11 mouse cellular contexts compared by ENCODE assay signal in genomic region chr2:164835164-164835563, GRCm38 (mm10). TPM values are rescaled to one million over a fixed set of nuclear protein-coding genes. Genes with fewer than 3 reads are reported as not detected.
DNase-seq lines count a peak whose midpoint lies in the region; ATAC-seq and TF ChIP-seq lines count a peak whose summit lies in the region.
"Had no signal": no experiment of that assay in that cellular context is flagged by ENCODE, and none has a peak within 500 bp of the region (broad histone marks: within the 10 kb centered on the region; RNA-seq: fewer than 3 reads in every experiment).

No protein-coding gene starts in this region.

- H3K36me3 ChIP-seq in lung, embryonic 14.5 days (ENCODE audit: insufficient read depth): peaks cover 45% of the 10 kb centered on the region
- peaks cover 20% of the 10 kb centered on the region for H3K36me3 ChIP-seq in lung, postnatal 0 days (ENCODE audit: insufficient read depth, low read length)
- H3K36me3 ChIP-seq in intestine, embryonic 15.5 days: peaks cover 24% of the 10 kb centered on the region
- peaks cover 26% of the 10 kb centered on the region for H3K36me3 ChIP-seq in midbrain, postnatal 0 days (ENCODE audit: insufficient read depth, low read length)
- H3K36me3 ChIP-seq in thymus, adult 2 months (ENCODE audit: control insufficient read depth, insufficient read depth, low read length): peaks cover 21% of the 10 kb centered on the region

- no peak for DNase-seq in gastrocnemius, adult 2 months
- DNase-seq in gastrocnemius, postnatal 14 days: no peak
- no peak for DNase-seq in lung, embryonic 14.5 days
- no peak for DNase-seq in lung, postnatal 0 days (ENCODE audit: low spot score)
- DNase-seq in midbrain, postnatal 0 days (ENCODE audit: low spot score): no peak
- DNase-seq in thymus, adult 2 months: no peak

- no peaks in the 10 kb centered on the region for H3K9me3 ChIP-seq in lung, embryonic 14.5 days (ENCODE audit: low read depth, low read length)
- no peaks in the 10 kb centered on the region for H3K9me3 ChIP-seq in lung, postnatal 0 days (ENCODE audit: low read length)
- H3K9me3 ChIP-seq in intestine, embryonic 15.5 days: no peaks in the 10 kb centered on the region
- no peaks in the 10 kb centered on the region for H3K9me3 ChIP-seq in midbrain, postnatal 0 days (ENCODE audit: low read length)

- TF ChIP-seq CTCF in gastrocnemius, adult 2 months (IDR thresholded peaks at IDR 0.05): no peak
- TF ChIP-seq CTCF in lung, embryonic 14.5 days (IDR thresholded peaks at IDR 0.05; ENCODE audit: low read depth): no peak
- TF ChIP-seq CTCF in lung, postnatal 0 days (IDR thresholded peaks at IDR 0.05): no peak
- no peak for TF ChIP-seq CTCF in midbrain, postnatal 0 days (IDR thresholded peaks at IDR 0.05)
- TF ChIP-seq CTCF in thymus, adult 2 months (IDR thresholded peaks at IDR 0.05; ENCODE audit: borderline replicate concordance, control insufficient read depth, extremely low read depth, insufficient read depth, low read length, poor library complexity): no peak

- intact Hi-C loops in gastrocnemius, adult 2 months (cut with DNase I): no loop called here
- intact Hi-C loops in gastrocnemius, postnatal 14 days (cut with DNase I; ENCODE audit: low total_unique reads): loop anchor here (5.0 to 10.0 kb wide), 2 partner anchors 37 to 60 kb away; no protein-coding TSS in a partner anchor

- ATAC-seq in lung, embryonic 14.5 days (ENCODE audit: insufficient read depth): no peak
- ATAC-seq in lung, postnatal 0 days: no peak
- no peak for ATAC-seq in intestine, embryonic 15.5 days
- no peak for ATAC-seq in midbrain, postnatal 0 days (ENCODE audit: low FRiP score)
- no peak for ATAC-seq in CD4-positive, CD25-positive, alpha-beta regulatory T cell, adult 4 months

- no peak overlapping the region for H3K27ac ChIP-seq in gastrocnemius, adult 2 months
- H3K27ac ChIP-seq in lung, embryonic 14.5 days (ENCODE audit: low read depth): no peak overlapping the region
- no peak overlapping the region for H3K27ac ChIP-seq in lung, postnatal 0 days (ENCODE audit: low read length)
- H3K27ac ChIP-seq in intestine, embryonic 15.5 days: no peak overlapping the region
- no peak overlapping the region for H3K27ac ChIP-seq in midbrain, postnatal 0 days (ENCODE audit: low read depth, low read length)
- no peak overlapping the region for H3K27ac ChIP-seq in thymus, adult 2 months (ENCODE audit: control insufficient read depth, insufficient read depth, low read length)

- TF ChIP-seq POLR2A in thymus, adult 2 months (IDR thresholded peaks at IDR 0.05; ENCODE audit: control insufficient read depth, extremely low read depth, insufficient read depth, low read length, poor library complexity): no peak

- H3K4me2 ChIP-seq in lung, embryonic 14.5 days: peak overlapping the region; percentile 98
- no peak overlapping the region; the same call in 1 of the 2 replicates for H3K4me2 ChIP-seq in lung, postnatal 0 days (replicated peaks; ENCODE audit: low read depth, low read length)
- peak overlapping the region; percentile 99 for H3K4me2 ChIP-seq in intestine, embryonic 15.5 days (replicated peaks)
- H3K4me2 ChIP-seq in midbrain, postnatal 0 days (ENCODE audit: low read depth, low read length, poor library complexity, severe bottlenecking): peak overlapping the region; percentile 99

- no peak overlapping the region; the same call in 1 of the 2 replicates for H3K9ac ChIP-seq in lung, embryonic 14.5 days
- no peak overlapping the region for H3K9ac ChIP-seq in lung, postnatal 0 days (replicated peaks; ENCODE audit: low read depth)
- H3K9ac ChIP-seq in intestine, embryonic 15.5 days: no peak overlapping the region
- H3K9ac ChIP-seq in midbrain, postnatal 0 days (replicated peaks; ENCODE audit: low read length, poor library complexity, severe bottlenecking): no peak overlapping the region

- H3K4me1 ChIP-seq in lung, embryonic 14.5 days (ENCODE audit: insufficient read depth): 0 out of 2 replicates have a peak, but pooled peaks cover 2% of the 10 kb centered on the region
- peaks cover 12% of the 10 kb centered on the region for H3K4me1 ChIP-seq in lung, postnatal 0 days (ENCODE audit: insufficient read depth, low read depth, low read length)
- H3K4me1 ChIP-seq in intestine, embryonic 15.5 days (replicated peaks): peaks cover 13% of the 10 kb centered on the region
- H3K4me1 ChIP-seq in midbrain, postnatal 0 days (ENCODE audit: insufficient read depth, low read length): peaks cover 10% of the 10 kb centered on the region
- peaks cover 20% of the 10 kb centered on the region for H3K4me1 ChIP-seq in thymus, adult 2 months (replicated peaks; ENCODE audit: control insufficient read depth, insufficient read depth, low read length)

- no peaks in the 10 kb centered on the region for H3K27me3 ChIP-seq in lung, embryonic 14.5 days (ENCODE audit: insufficient read depth, low read length)
- no peaks in the 10 kb centered on the region for H3K27me3 ChIP-seq in lung, postnatal 0 days (replicated peaks; ENCODE audit: insufficient read depth, low read length)
- H3K27me3 ChIP-seq in intestine, embryonic 15.5 days (replicated peaks): no peaks in the 10 kb centered on the region
- H3K27me3 ChIP-seq in midbrain, postnatal 0 days (ENCODE audit: insufficient read depth, low read length): no peaks in the 10 kb centered on the region
- H3K27me3 ChIP-seq in thymus, adult 2 months (ENCODE audit: control insufficient read depth, insufficient read depth, low read length): no peaks in the 10 kb centered on the region

- 88% methylated on average over 4 of the region's 4 CpGs for WGBS in lung, embryonic 14.5 days
- 95% methylated on average over 4 of the region's 4 CpGs for WGBS in lung, postnatal 0 days
- WGBS in intestine, embryonic 15.5 days: 98% methylated on average over 4 of the region's 4 CpGs
- 99% methylated on average over 4 of the region's 4 CpGs for WGBS in midbrain, postnatal 0 days
- WGBS in thymus, adult 2 months: 98% methylated on average over 4 of the region's 4 CpGs

- peak overlapping the region; percentile 75 for H3K4me3 ChIP-seq in gastrocnemius, adult 2 months
- no peak overlapping the region for H3K4me3 ChIP-seq in lung, embryonic 14.5 days (ENCODE audit: low read depth, low read length)
- no peak overlapping the region for H3K4me3 ChIP-seq in lung, postnatal 0 days (ENCODE audit: low read depth, low read length)
- peak overlapping the region; percentile 79; the same call in 1 of the 2 replicates for H3K4me3 ChIP-seq in intestine, embryonic 15.5 days (replicated peaks)
- no peak overlapping the region for H3K4me3 ChIP-seq in midbrain, postnatal 0 days (ENCODE audit: low read depth, low read length)
- H3K4me3 ChIP-seq in thymus, adult 2 months (ENCODE audit: control insufficient read depth, insufficient read depth, low read length): no peak overlapping the region

- TF ChIP-seq EP300 in lung, postnatal 0 days (IDR thresholded peaks at IDR 0.05): no peak

RNA-seq across cellular contexts. Expression of gene Neurl2, which starts 1.9 kb away (rescaled TPM):
- total RNA-seq in gastrocnemius, adult 2 months (2021): 10 to 100 TPM; 31.1 to 37.0 TPM
- total RNA-seq in gastrocnemius, postnatal 14 days (2021): 10 to 100 TPM; 44.8 to 49.4 TPM
- polyA plus RNA-seq in lung, embryonic 14.5 days (2014; fragmentation: Nextera tagmentation; extraction: Ambion mirVana): 6.3 and 6.6 TPM in 2 replicates
- polyA plus RNA-seq in lung, postnatal 0 days (2015; fragmentation: Nextera tagmentation; extraction: Ambion mirVana): 5.4 and 6.5 TPM in 2 replicates
- 6.8 and 7.4 TPM in 2 replicates for polyA plus RNA-seq in intestine, embryonic 15.5 days (2015; fragmentation: Nextera tagmentation; extraction: Ambion mirVana)
- 10.4 and 11.2 TPM in 2 replicates for total RNA-seq in midbrain, postnatal 0 days (2014; rRNA removed)
- polyA plus RNA-seq in midbrain, postnatal 0 days (2015; fragmentation: Nextera tagmentation; extraction: Ambion mirVana): 7.6 and 7.8 TPM in 2 replicates
- polyA plus RNA-seq in thymus, adult 2 months (2012; rRNA removed): 24.0 and 31.7 TPM in 2 replicates
- polyA plus RNA-seq in CD4-positive, CD25-positive, alpha-beta regulatory T cell, adult 4 months (2017; shearing (Covaris generic)): 1 to 10 TPM in 1 of 2 experiments, under 1 TPM in 1; 0.65 to 1.6 TPM

RNA-seq across cellular contexts. Expression of gene Ctsa, which starts 2.5 kb away (rescaled TPM):
- 10 to 100 TPM; 50.2 to 58.1 TPM for total RNA-seq in gastrocnemius, adult 2 months (2021)
- total RNA-seq in gastrocnemius, postnatal 14 days (2021): 10 to 100 TPM; 51.4 to 55.2 TPM
- polyA plus RNA-seq in lung, embryonic 14.5 days (2014; fragmentation: Nextera tagmentation; extraction: Ambion mirVana): 114 and 125 TPM in 2 replicates
- polyA plus RNA-seq in lung, postnatal 0 days (2015; fragmentation: Nextera tagmentation; extraction: Ambion mirVana): 146 and 147 TPM in 2 replicates
- 266 and 277 TPM in 2 replicates for polyA plus RNA-seq in intestine, embryonic 15.5 days (2015; fragmentation: Nextera tagmentation; extraction: Ambion mirVana)
- 110 and 112 TPM in 2 replicates for total RNA-seq in midbrain, postnatal 0 days (2014; rRNA removed)
- 101 and 102 TPM in 2 replicates for polyA plus RNA-seq in midbrain, postnatal 0 days (2015; fragmentation: Nextera tagmentation; extraction: Ambion mirVana)
- 467 and 538 TPM in 2 replicates for polyA plus RNA-seq in thymus, adult 2 months (2012; rRNA removed)
- 100 to 1,000 TPM; 211 to 247 TPM for polyA plus RNA-seq in CD4-positive, CD25-positive, alpha-beta regulatory T cell, adult 4 months (2017; shearing (Covaris generic))

RNA-seq across cellular contexts. Expression of gene Spata25, which starts 6.8 kb away (rescaled TPM):
- total RNA-seq in gastrocnemius, adult 2 months (2021): under 1 TPM in 1 of 2 experiments, not detected in 1; 0.84 TPM
- under 1 TPM in 1 of 2 experiments, not detected in 1; 0.49 TPM for total RNA-seq in gastrocnemius, postnatal 14 days (2021)
- polyA plus RNA-seq in lung, embryonic 14.5 days (2014; fragmentation: Nextera tagmentation; extraction: Ambion mirVana): not detected in 2 replicates
- polyA plus RNA-seq in lung, postnatal 0 days (2015; fragmentation: Nextera tagmentation; extraction: Ambion mirVana): not detected in 2 replicates
- not detected in 2 replicates for polyA plus RNA-seq in intestine, embryonic 15.5 days (2015; fragmentation: Nextera tagmentation; extraction: Ambion mirVana)
- total RNA-seq in midbrain, postnatal 0 days (2014; rRNA removed): 1.1 TPM in 1 of 2 replicates, not detected in the other
- not detected in 2 replicates for polyA plus RNA-seq in midbrain, postnatal 0 days (2015; fragmentation: Nextera tagmentation; extraction: Ambion mirVana)
- polyA plus RNA-seq in thymus, adult 2 months (2012; rRNA removed): 2.9 and 4.5 TPM in 2 replicates
- not detected for polyA plus RNA-seq in CD4-positive, CD25-positive, alpha-beta regulatory T cell, adult 4 months (2017; shearing (Covaris generic))
- total RNA-seq: megakaryocyte-erythroid progenitor cell, adult 5-6 weeks had no signal
- polyA plus RNA-seq: C2C12; heart, postnatal 0 days had no signal

RNA-seq across cellular contexts. Expression of gene Zswim1, which starts 12.7 kb away (rescaled TPM):
- 1 to 10 TPM; 4.6 to 4.9 TPM for total RNA-seq in gastrocnemius, adult 2 months (2021)
- total RNA-seq in gastrocnemius, postnatal 14 days (2021): 1 to 10 TPM; 3.3 to 4.6 TPM
- polyA plus RNA-seq in lung, embryonic 14.5 days (2014; fragmentation: Nextera tagmentation; extraction: Ambion mirVana): 20.8 and 21.1 TPM in 2 replicates
- 7.7 and 8.1 TPM in 2 replicates for polyA plus RNA-seq in lung, postnatal 0 days (2015; fragmentation: Nextera tagmentation; extraction: Ambion mirVana)
- 13.5 TPM in 2 replicates for polyA plus RNA-seq in intestine, embryonic 15.5 days (2015; fragmentation: Nextera tagmentation; extraction: Ambion mirVana)
- total RNA-seq in midbrain, postnatal 0 days (2014; rRNA removed): 24.8 and 25.1 TPM in 2 replicates
- 35.3 and 36.0 TPM in 2 replicates for polyA plus RNA-seq in midbrain, postnatal 0 days (2015; fragmentation: Nextera tagmentation; extraction: Ambion mirVana)
- 9.5 and 11.5 TPM in 2 replicates for polyA plus RNA-seq in thymus, adult 2 months (2012; rRNA removed)
- polyA plus RNA-seq in CD4-positive, CD25-positive, alpha-beta regulatory T cell, adult 4 months (2017; shearing (Covaris generic)): 10 to 100 TPM; 20.9 to 30.5 TPM

RNA-seq across cellular contexts. Expression of gene Pltp, which starts 22.3 kb away (rescaled TPM):
- total RNA-seq in gastrocnemius, adult 2 months (2021): 10 to 100 TPM; 11.4 to 20.1 TPM
- total RNA-seq in gastrocnemius, postnatal 14 days (2021): 10 to 100 TPM; 19.9 to 22.8 TPM
- 122 and 126 TPM in 2 replicates for polyA plus RNA-seq in lung, embryonic 14.5 days (2014; fragmentation: Nextera tagmentation; extraction: Ambion mirVana)
- polyA plus RNA-seq in lung, postnatal 0 days (2015; fragmentation: Nextera tagmentation; extraction: Ambion mirVana): 286 and 314 TPM in 2 replicates
- polyA plus RNA-seq in intestine, embryonic 15.5 days (2015; fragmentation: Nextera tagmentation; extraction: Ambion mirVana): 28.7 and 29.5 TPM in 2 replicates
- 55.5 and 59.8 TPM in 2 replicates for total RNA-seq in midbrain, postnatal 0 days (2014; rRNA removed)
- 85.5 and 87.7 TPM in 2 replicates for polyA plus RNA-seq in midbrain, postnatal 0 days (2015; fragmentation: Nextera tagmentation; extraction: Ambion mirVana)
- 227 and 263 TPM in 2 replicates for polyA plus RNA-seq in thymus, adult 2 months (2012; rRNA removed)
- under 1 TPM; 0.34 to 0.98 TPM for polyA plus RNA-seq in CD4-positive, CD25-positive, alpha-beta regulatory T cell, adult 4 months (2017; shearing (Covaris generic))
- total RNA-seq: megakaryocyte-erythroid progenitor cell, adult 5-6 weeks had no signal

Comparison
In these comparisons a context has a peak if more than half of its experiments do, and no peak if none do; other contexts are left out.
1. H3K4me3 ChIP-seq: peak in gastrocnemius, adult 2 months (single experiment) and intestine, embryonic 15.5 days (single experiment); none in lung, embryonic 14.5 days (single experiment), lung, postnatal 0 days (single experiment), midbrain, postnatal 0 days (single experiment) and thymus, adult 2 months (single experiment).